In genomic region chr6:37298982-37299381, GRCm38 (mm10) we compare ENCODE assay signal across 8 mouse cellular contexts. TPM values are rescaled to one million over a fixed set of nuclear protein-coding genes. Genes with fewer than 3 reads are reported as not detected.
DNase-seq lines count a peak whose midpoint lies in the region; ATAC-seq and TF ChIP-seq lines count a peak whose summit lies in the region.

No protein-coding gene starts in this region.

- H3K4me3 ChIP-seq in kidney, embryonic 16.5 days (ENCODE audit: low read length): peak overlapping the region; percentile 61
- no peak overlapping the region for H3K4me3 ChIP-seq in embryonic facial prominence, embryonic 11.5 days (ENCODE audit: low read depth, low read length)
- H3K4me3 ChIP-seq in hindbrain, postnatal 0 days (ENCODE audit: low read length): peak overlapping the region; percentile 84
- peak overlapping the region; percentile 51 for H3K4me3 ChIP-seq in neural tube, embryonic 11.5 days (ENCODE audit: low read depth, low read length)

- 26% methylated on average over 4 of the region's 4 CpGs for WGBS in kidney, embryonic 16.5 days
- WGBS in embryonic facial prominence, embryonic 11.5 days: 18% methylated on average over 4 of the region's 4 CpGs
- 16% methylated on average over 4 of the region's 4 CpGs for WGBS in hindbrain, postnatal 0 days
- WGBS in neural tube, embryonic 11.5 days: 44% methylated on average over 4 of the region's 4 CpGs

- H3K9ac ChIP-seq in kidney, embryonic 16.5 days (replicated peaks; ENCODE audit: low read length): no peak overlapping the region
- no peak overlapping the region for H3K9ac ChIP-seq in embryonic facial prominence, embryonic 11.5 days (replicated peaks; ENCODE audit: low read length)
- H3K9ac ChIP-seq in hindbrain, postnatal 0 days (replicated peaks; ENCODE audit: low read length): peak overlapping the region; percentile 75
- H3K9ac ChIP-seq in neural tube, embryonic 11.5 days (ENCODE audit: low read length): no peak overlapping the region

- H3K27ac ChIP-seq in kidney, embryonic 16.5 days (ENCODE audit: low read length): no peak overlapping the region
- no peak overlapping the region for H3K27ac ChIP-seq in embryonic facial prominence, embryonic 11.5 days (replicated peaks; ENCODE audit: low read depth, low read length)
- H3K27ac ChIP-seq in hindbrain, postnatal 0 days: no peak overlapping the region
- H3K27ac ChIP-seq in neural tube, embryonic 11.5 days (ENCODE audit: low read depth, low read length): no peak overlapping the region

- peak overlapping the region; percentile 99 for H3K4me2 ChIP-seq in kidney, embryonic 16.5 days (replicated peaks; ENCODE audit: low read depth, low read length)
- H3K4me2 ChIP-seq in embryonic facial prominence, embryonic 11.5 days (ENCODE audit: low read depth, low read length): peak overlapping the region; percentile 99
- H3K4me2 ChIP-seq in hindbrain, postnatal 0 days (ENCODE audit: low read depth, low read length): peak overlapping the region; percentile 83
- peak overlapping the region; percentile 90 for H3K4me2 ChIP-seq in neural tube, embryonic 11.5 days (ENCODE audit: low read depth)

- H3K36me3 ChIP-seq in kidney, embryonic 16.5 days (ENCODE audit: insufficient read depth, low read length): no peaks in the 10 kb centered on the region
- H3K36me3 ChIP-seq in embryonic facial prominence, embryonic 11.5 days (replicated peaks; ENCODE audit: control insufficient read depth, insufficient read depth, low read depth, low read length): no peaks in the 10 kb centered on the region
- no peaks in the 10 kb centered on the region for H3K36me3 ChIP-seq in hindbrain, postnatal 0 days (ENCODE audit: insufficient read depth, low read length)
- no peaks in the 10 kb centered on the region for H3K36me3 ChIP-seq in neural tube, embryonic 11.5 days (ENCODE audit: control insufficient read depth, insufficient read depth, low read length)

- no peaks in the 10 kb centered on the region for H3K9me3 ChIP-seq in kidney, embryonic 16.5 days (ENCODE audit: low read length)
- H3K9me3 ChIP-seq in embryonic facial prominence, embryonic 11.5 days (replicated peaks; ENCODE audit: control insufficient read depth, low read length): no peaks in the 10 kb centered on the region
- no peaks in the 10 kb centered on the region for H3K9me3 ChIP-seq in hindbrain, postnatal 0 days (ENCODE audit: low read length)
- no peaks in the 10 kb centered on the region for H3K9me3 ChIP-seq in neural tube, embryonic 11.5 days (ENCODE audit: control insufficient read depth, low read length)

- 0 out of 2 replicates have a peak, but pooled peaks have one; percentile 25 for ATAC-seq in kidney, embryonic 16.5 days (ENCODE audit: low FRiP score, low TSS enrichment)
- no peak for ATAC-seq in embryonic facial prominence, embryonic 11.5 days (replicated peaks; ENCODE audit: insufficient number of reproducible peaks, low FRiP score, low TSS enrichment, low read depth)
- no peak for ATAC-seq in hindbrain, postnatal 0 days
- no peak for ATAC-seq in neural tube, embryonic 11.5 days (ENCODE audit: insufficient read depth, low FRiP score, low TSS enrichment)
- no peak for ATAC-seq in erythroblast, adult 5-6 weeks (replicated peaks; ENCODE audit: low FRiP score, poor library complexity, severe bottlenecking)

- TF ChIP-seq CTCF in hindbrain, postnatal 0 days (IDR thresholded peaks at IDR 0.05; ENCODE audit: low read depth): no peak

- peaks cover 48% of the 10 kb centered on the region for H3K27me3 ChIP-seq in kidney, embryonic 16.5 days (ENCODE audit: insufficient read depth, low read length)
- H3K27me3 ChIP-seq in embryonic facial prominence, embryonic 11.5 days (ENCODE audit: control insufficient read depth, insufficient read depth, low read length): peaks cover 27% of the 10 kb centered on the region
- H3K27me3 ChIP-seq in hindbrain, postnatal 0 days (ENCODE audit: insufficient read depth, low read length): no peaks in the 10 kb centered on the region
- H3K27me3 ChIP-seq in neural tube, embryonic 11.5 days (ENCODE audit: control insufficient read depth, insufficient read depth, low read length): peaks cover 22% of the 10 kb centered on the region

- DNase-seq in kidney, adult 11 months: no peak
- no peak for DNase-seq in embryonic facial prominence, embryonic 11.5 days (ENCODE audit: low spot score)
- no peak for DNase-seq in hindbrain, postnatal 0 days (ENCODE audit: low spot score)
- DNase-seq in neural tube, embryonic 11.5 days (ENCODE audit: low spot score): no peak
- no peak for DNase-seq in urinary bladder, adult 2 months (ENCODE audit: low spot score)
- DNase-seq in thymus, postnatal 14 days: no peak

- peaks cover 18% of the 10 kb centered on the region for H3K4me1 ChIP-seq in kidney, embryonic 16.5 days (ENCODE audit: insufficient read depth, low read length)
- no peaks in the 10 kb centered on the region; the same call in 1 of the 2 replicates for H3K4me1 ChIP-seq in embryonic facial prominence, embryonic 11.5 days (ENCODE audit: control insufficient read depth, insufficient read depth, low read length)
- peaks cover 6% of the 10 kb centered on the region for H3K4me1 ChIP-seq in hindbrain, postnatal 0 days (ENCODE audit: insufficient read depth, low read length)
- peaks cover 3% of the 10 kb centered on the region; the same call in 1 of the 2 replicates for H3K4me1 ChIP-seq in neural tube, embryonic 11.5 days (ENCODE audit: control insufficient read depth, insufficient read depth, low read length)

RNA-seq across cellular contexts. Expression of gene Dgki, which starts 1.0 kb away (rescaled TPM):
- 0.55 and 0.74 TPM in 2 replicates for polyA plus RNA-seq in kidney, embryonic 16.5 days (2015; fragmentation: Nextera tagmentation; extraction: Ambion mirVana)
- 0.99 and 1.0 TPM in 2 replicates for polyA plus RNA-seq in embryonic facial prominence, embryonic 11.5 days (2014; fragmentation: Nextera tagmentation; extraction: Ambion mirVana)
- total RNA-seq in hindbrain, postnatal 0 days (2014; rRNA removed): 20.1 and 22.3 TPM in 2 replicates
- 4.4 and 4.5 TPM in 2 replicates for polyA plus RNA-seq in hindbrain, postnatal 0 days (2015; fragmentation: Nextera tagmentation; extraction: Ambion mirVana)
- polyA plus RNA-seq in neural tube, embryonic 11.5 days (2014; fragmentation: Nextera tagmentation; extraction: Ambion mirVana): 2.5 and 2.8 TPM in 2 replicates
- polyA plus RNA-seq in urinary bladder, adult 2 months (2012; rRNA removed): 1.5 and 2.7 TPM in 2 replicates
- 1.0 TPM in 1 of 2 replicates, not detected in the other for total RNA-seq in erythroblast, adult 5-6 weeks (2015; ENCODE audit: low replicate concordance)
- total RNA-seq in erythroblast, adult 5-6 weeks (2017; ENCODE audit: low replicate concordance): 1.1 TPM in 1 of 2 replicates, not detected in the other
